Mouse (Mus musculus): ENCODE results near the gene Haus7. TPM values are rescaled to one million over a fixed set of nuclear protein-coding genes. Genes with fewer than 3 reads are reported as not detected.
"Not testable (repeated sequence)": the region's sequence is repeated elsewhere in the genome, so short reads cannot be mapped to it uniquely, and the experiment has no call there.

Gene Haus7
- total RNA-seq, 2 experiments from 2014 or later: 9.2 to 14.1 TPM

DNA sequence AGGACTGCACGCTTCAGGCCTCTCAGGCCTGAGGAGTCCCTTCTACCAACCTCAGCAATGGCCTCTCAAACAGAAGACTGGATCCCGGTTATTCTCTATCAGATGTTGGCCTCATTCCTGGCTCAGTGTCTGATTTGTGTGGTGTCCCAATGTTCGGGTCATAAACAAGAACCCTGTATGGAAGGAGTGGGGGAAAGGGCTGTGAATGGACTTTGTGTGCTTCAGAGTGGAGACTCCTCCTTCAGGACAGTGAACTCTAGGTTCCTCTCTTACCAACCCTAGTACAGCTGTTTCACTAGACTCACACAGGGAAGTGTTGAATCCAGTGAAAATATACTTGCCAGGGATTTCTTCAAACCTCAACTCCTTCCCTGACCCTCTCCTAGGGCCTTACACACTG, 9.5 kb upstream of the Haus7 start:
- no peak for ATAC-seq (replicated peaks; ENCODE audit: low FRiP score, poor library complexity, severe bottlenecking)

DNA sequence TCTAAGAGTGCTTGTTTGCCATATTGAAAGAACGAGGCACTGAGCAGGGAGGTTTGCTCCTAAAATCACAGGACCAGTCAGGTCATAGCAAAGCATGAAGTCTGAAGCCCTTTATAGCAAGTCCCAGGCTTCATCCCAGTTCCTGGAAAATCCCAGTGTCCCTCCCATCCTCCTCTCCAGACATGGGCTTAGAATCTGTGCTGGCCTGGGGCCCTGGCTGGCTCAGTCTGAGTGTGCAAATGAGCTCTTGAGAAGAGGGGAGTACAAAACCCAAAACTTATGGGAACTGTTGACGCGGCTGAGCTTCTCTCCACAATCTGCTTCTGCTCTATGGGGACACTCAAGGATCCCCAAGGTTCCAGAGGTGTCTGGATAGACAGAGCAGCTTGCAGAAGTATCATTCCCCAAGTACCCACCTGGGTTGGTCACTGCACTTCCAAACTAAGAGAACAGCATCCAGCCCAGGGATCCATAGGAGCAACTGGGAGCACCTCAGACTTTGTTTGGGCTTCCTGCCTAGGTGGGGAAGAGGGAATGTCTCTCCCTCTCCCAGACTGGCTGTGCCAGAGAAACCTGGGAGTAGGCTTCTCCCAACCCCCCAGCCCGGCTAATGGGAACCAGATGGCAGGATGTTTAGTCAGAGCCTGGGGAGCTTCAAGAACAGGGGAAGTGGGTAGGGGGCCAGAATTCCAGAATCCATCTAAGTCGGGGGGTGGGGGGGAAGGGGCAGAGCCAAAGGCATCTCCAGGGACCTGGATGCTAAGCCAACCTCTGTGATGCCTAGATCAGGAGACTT, 8.8 kb upstream of the Haus7 start:
- no peak for ATAC-seq (replicated peaks; ENCODE audit: low FRiP score, poor library complexity, severe bottlenecking)

GRCm38 (mm10) chrX:73465483-73466186, 6.8 kb upstream of the Haus7 start:
- no peak for ATAC-seq (replicated peaks; ENCODE audit: low FRiP score, poor library complexity, severe bottlenecking)

DNA sequence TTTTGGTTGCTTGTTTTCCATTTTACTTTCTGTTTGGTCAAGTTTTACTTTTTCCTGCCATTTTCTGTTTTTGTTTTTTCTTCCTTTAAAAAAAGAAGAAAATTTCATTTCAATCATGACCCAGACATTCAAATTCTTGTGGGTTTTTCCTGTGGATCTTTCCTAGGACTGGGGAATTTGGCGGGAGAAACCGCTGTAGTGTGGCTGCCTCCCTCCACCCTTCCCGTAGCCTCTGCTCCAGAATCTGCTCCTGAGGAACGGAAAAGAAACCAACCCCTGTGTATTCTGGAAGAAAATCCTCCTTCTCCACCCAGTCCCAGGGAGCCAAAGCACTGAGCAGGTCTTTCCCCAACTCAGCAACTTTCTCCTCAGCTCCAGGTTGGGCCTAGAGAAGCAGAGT, 1.9 kb upstream of the Haus7 start:
- no peak for ATAC-seq (replicated peaks; ENCODE audit: low FRiP score, poor library complexity, severe bottlenecking)

GRCm38 (mm10) chrX:73451949-73452348, 6.9 kb downstream of the Haus7 start:
- ATAC-seq (replicated peaks; ENCODE audit: low FRiP score, poor library complexity, severe bottlenecking): peak; percentile 61; the same call in 1 of the 2 replicates

DNA sequence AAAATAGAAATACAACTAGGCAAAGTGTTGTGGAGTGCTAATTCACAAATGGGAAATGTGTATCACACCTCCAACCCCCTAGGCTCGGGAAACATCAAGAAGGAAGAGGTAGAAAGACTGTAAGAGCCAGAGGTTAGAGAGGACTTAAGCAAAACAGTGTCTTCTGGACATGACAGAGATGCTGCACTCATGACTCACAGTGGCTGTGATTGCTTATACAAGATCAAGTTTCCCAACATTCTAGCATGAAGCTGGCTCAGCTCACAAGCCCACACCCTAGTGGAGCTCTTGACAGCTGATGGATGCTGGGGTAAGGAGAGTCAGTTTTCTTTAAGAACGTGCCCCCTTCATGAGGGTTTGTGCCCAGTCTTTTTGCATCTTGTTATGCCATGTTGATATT, 17.4 kb downstream of the Haus7 start:
- no peak for ATAC-seq (replicated peaks; ENCODE audit: low FRiP score, poor library complexity, severe bottlenecking)

- ATAC-seq (replicated peaks; ENCODE audit: low FRiP score, poor library complexity, severe bottlenecking): no peak
Observed at GRCm38 (mm10) chrX:73435252-73435651, 23.6 kb downstream of the Haus7 start, which contains the start of gene Trex2. Trex2 (minus strand) TSS chrX:73435344.

GRCm38 (mm10) chrX:73432850-73433249, 26.0 kb downstream of the Haus7 start:
- ATAC-seq (replicated peaks; ENCODE audit: low FRiP score, poor library complexity, severe bottlenecking): no peak

DNA sequence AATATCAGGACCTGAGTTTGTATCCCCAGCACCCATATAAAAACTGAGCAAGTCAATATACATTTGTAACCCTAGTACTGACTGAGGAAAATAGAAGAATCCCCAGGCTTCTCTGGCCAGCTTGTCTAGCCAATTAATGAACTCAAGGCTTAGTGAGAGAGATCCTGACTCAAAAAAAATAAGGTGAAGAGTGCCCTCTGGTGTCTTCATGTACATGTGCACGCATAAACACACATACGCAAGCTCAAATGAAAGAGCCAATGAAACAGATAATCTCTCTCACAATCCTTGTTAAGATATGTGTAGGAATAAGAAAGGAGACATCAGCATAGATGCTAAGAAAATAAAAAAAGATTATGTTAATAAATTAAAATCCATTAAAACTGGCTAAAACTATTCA, 28.8 kb downstream of the Haus7 start:
- ATAC-seq (replicated peaks; ENCODE audit: low FRiP score, poor library complexity, severe bottlenecking): no peak

DNA sequence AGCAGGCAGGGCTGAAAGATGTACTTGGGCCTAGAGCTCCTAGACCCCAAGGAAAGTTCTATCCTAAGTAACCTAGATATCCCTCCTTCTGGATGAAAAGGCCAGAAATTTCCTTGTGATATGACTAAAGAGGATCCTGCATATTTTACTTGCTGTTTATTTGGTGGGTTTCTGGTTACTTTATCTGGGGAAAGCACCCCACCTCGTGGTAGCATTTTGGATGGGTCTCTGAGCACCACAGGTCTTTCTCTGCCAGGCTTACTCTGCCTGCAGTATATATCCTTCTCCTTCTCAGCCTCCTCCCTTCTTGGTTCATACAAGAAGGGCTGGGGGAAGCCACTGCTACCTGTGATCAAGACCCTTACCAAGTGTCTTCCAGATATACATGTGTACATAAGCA, 46.1 kb downstream of the Haus7 start:
- ATAC-seq (replicated peaks; ENCODE audit: low FRiP score, poor library complexity, severe bottlenecking): no peak

- ATAC-seq (replicated peaks; ENCODE audit: low FRiP score, poor library complexity, severe bottlenecking): no peak
Observed at GRCm38 (mm10) chrX:73410880-73411517, 47.8 kb downstream of the Haus7 start, which contains the start of gene Zfp92. Zfp92 (plus strand) TSS chrX:73411096.

DNA sequence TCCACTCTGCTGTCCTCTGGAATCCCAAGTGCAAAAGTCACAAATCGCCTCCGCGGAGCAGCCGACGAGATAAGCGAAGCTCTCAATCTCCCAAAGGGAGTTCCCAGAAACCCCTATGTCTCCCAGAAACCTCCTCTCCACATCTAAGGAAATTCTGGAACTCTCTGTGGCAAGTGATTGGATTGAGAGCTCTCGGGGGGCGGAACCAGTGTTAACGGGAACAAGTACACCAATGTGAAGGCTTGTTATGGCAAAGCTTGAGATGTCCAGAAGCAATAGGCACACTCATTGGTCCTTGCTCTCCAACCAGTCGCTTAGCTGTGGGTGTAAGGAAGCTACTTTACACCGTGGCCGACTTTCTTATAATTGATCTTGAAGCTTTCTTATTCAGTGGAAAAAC, 57.2 kb downstream of the Haus7 start:
- no peak for ATAC-seq (replicated peaks; ENCODE audit: low FRiP score, poor library complexity, severe bottlenecking)

GRCm38 (mm10) chrX:73400951-73401350, 57.9 kb downstream of the Haus7 start:
- ATAC-seq (replicated peaks; ENCODE audit: low FRiP score, poor library complexity, severe bottlenecking): no peak

DNA sequence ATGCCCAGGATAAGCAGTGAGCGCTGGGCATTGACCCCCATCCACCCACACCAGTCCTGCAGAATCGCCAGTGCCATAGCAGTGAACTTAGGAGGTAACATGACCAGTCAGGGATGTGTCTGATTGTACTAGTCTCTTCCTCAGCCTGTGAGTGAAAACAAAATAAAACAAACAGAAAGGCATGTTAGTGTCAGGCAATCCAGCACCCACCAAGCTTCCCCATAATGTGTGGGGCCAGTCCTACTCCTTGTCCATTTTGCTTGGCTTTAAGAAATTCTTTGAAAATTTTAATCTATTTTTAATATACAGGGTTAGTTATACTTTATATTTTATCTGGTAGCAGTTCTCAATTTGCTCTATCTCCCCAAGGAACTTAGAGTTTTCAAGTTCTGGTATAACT, 60.2 kb downstream of the Haus7 start, which contains the start of gene Gm18336:
TSS of gene Gm18336 (minus strand) at position 101 of the 400 bp plus-strand sequence.
- ATAC-seq (replicated peaks; ENCODE audit: low FRiP score, poor library complexity, severe bottlenecking): not testable (repeated sequence)

DNA sequence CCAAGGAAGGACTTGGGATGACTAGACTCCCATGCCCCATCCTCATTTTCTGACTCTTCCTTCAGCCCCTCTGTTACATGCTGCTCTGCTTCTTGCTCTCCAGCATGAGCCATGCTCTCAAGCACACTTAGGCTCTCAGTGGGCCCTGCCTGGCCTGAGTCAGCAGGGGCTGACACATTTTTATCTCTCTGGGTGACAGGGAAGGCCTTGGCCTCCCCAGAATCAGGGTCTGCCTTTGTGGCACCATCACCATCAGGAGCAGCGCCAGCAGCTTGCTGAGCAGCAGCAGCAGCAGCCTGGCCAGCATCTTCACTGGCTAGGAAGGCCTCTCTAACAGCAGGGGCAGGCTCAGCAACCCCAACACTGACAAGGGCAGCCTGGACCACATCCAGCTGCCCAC, 62.4 kb downstream of the Haus7 start:
- ATAC-seq (replicated peaks; ENCODE audit: low FRiP score, poor library complexity, severe bottlenecking): no peak

GRCm38 (mm10) chrX:73391481-73391880, 67.4 kb downstream of the Haus7 start:
- no peak for ATAC-seq (replicated peaks; ENCODE audit: low FRiP score, poor library complexity, severe bottlenecking)

Other genes with a start within 250 kb of the Haus7 start
- 2.9 and 10.8 TPM in 2 replicates for gene Xlr4b, start 244.7 kb downstream of the Haus7 start, total RNA-seq (2015; ENCODE audit: low replicate concordance)
- 5.5 TPM in 1 of 2 replicates, not detected in the other for gene Xlr4b, start 244.7 kb downstream of the Haus7 start, total RNA-seq (2017; ENCODE audit: low replicate concordance)
- gene F8a, start 230.8 kb downstream of the Haus7 start, total RNA-seq (2015; ENCODE audit: low replicate concordance): 1.7 and 1.8 TPM in 2 replicates
- gene F8a, start 230.8 kb downstream of the Haus7 start, total RNA-seq (2017; ENCODE audit: low replicate concordance): 1.3 TPM in 2 replicates
- gene Xlr4c, start 215.9 kb downstream of the Haus7 start, total RNA-seq (2015; ENCODE audit: low replicate concordance): 7.1 TPM in 1 of 2 replicates, not detected in the other
- 14.4 TPM in 1 of 2 replicates, not detected in the other for gene Xlr4c, start 215.9 kb downstream of the Haus7 start, total RNA-seq (2017; ENCODE audit: low replicate concordance)
- not detected in 2 replicates for gene Xlr3c, start 193.7 kb downstream of the Haus7 start, total RNA-seq (2015; ENCODE audit: low replicate concordance)
- gene Xlr3c, start 193.7 kb downstream of the Haus7 start, total RNA-seq (2017; ENCODE audit: low replicate concordance): not detected in 2 replicates
- not detected in 2 replicates for gene Xlr5a, start 166.1 kb downstream of the Haus7 start, total RNA-seq (2015; ENCODE audit: low replicate concordance)
- not detected in 2 replicates for gene Xlr5a, start 166.1 kb downstream of the Haus7 start, total RNA-seq (2017; ENCODE audit: low replicate concordance)
- not detected in 2 replicates for gene Xlr5c, start 166.1 kb downstream of the Haus7 start, total RNA-seq (2015; ENCODE audit: low replicate concordance)
- gene Xlr5c, start 166.1 kb downstream of the Haus7 start, total RNA-seq (2017; ENCODE audit: low replicate concordance): not detected in 2 replicates
- gene Gm45015, start 122.2 kb downstream of the Haus7 start, total RNA-seq (2015; ENCODE audit: low replicate concordance): not detected in 2 replicates
- not detected in 2 replicates for gene Gm45015, start 122.2 kb downstream of the Haus7 start, total RNA-seq (2017; ENCODE audit: low replicate concordance)
- gene Zfp275, start 116.4 kb downstream of the Haus7 start, total RNA-seq (2015; ENCODE audit: low replicate concordance): 0.42 and 2.9 TPM in 2 replicates
- gene Zfp275, start 116.4 kb downstream of the Haus7 start, total RNA-seq (2017; ENCODE audit: low replicate concordance): 0.51 and 0.61 TPM in 2 replicates
- gene Gm18336, start 60.3 kb downstream of the Haus7 start, total RNA-seq (2015; ENCODE audit: low replicate concordance): not detected in 2 replicates
- not detected in 2 replicates for gene Gm18336, start 60.3 kb downstream of the Haus7 start, total RNA-seq (2017; ENCODE audit: low replicate concordance)
- not detected in 2 replicates for gene Zfp92, start 47.9 kb downstream of the Haus7 start, total RNA-seq (2015; ENCODE audit: low replicate concordance)
- gene Zfp92, start 47.9 kb downstream of the Haus7 start, total RNA-seq (2017; ENCODE audit: low replicate concordance): not detected in 2 replicates
- not detected in 2 replicates for gene Trex2, start 23.7 kb downstream of the Haus7 start, total RNA-seq (2015; ENCODE audit: low replicate concordance)
- not detected in 2 replicates for gene Trex2, start 23.7 kb downstream of the Haus7 start, total RNA-seq (2017; ENCODE audit: low replicate concordance)
- gene Bgn, start 24.6 kb upstream of the Haus7 start, total RNA-seq (2015; ENCODE audit: low replicate concordance): 11.2 and 28.9 TPM in 2 replicates
- 1.0 and 1.8 TPM in 2 replicates for gene Bgn, start 24.6 kb upstream of the Haus7 start, total RNA-seq (2017; ENCODE audit: low replicate concordance)
- not detected in 2 replicates for gene Atp2b3, start 44.0 kb upstream of the Haus7 start, total RNA-seq (2015; ENCODE audit: low replicate concordance)
- not detected in 2 replicates for gene Atp2b3, start 44.0 kb upstream of the Haus7 start, total RNA-seq (2017; ENCODE audit: low replicate concordance)
- gene Dusp9, start 180.4 kb upstream of the Haus7 start, total RNA-seq (2015; ENCODE audit: low replicate concordance): not detected in 2 replicates
- gene Dusp9, start 180.4 kb upstream of the Haus7 start, total RNA-seq (2017; ENCODE audit: low replicate concordance): not detected in 2 replicates
- not detected in 2 replicates for gene Pnck, start 201.1 kb upstream of the Haus7 start, total RNA-seq (2015; ENCODE audit: low replicate concordance)
- gene Pnck, start 201.1 kb upstream of the Haus7 start, total RNA-seq (2017; ENCODE audit: low replicate concordance): not detected in 2 replicates
- 1.3 and 1.4 TPM in 2 replicates for gene Slc6a8, start 214.1 kb upstream of the Haus7 start, total RNA-seq (2015; ENCODE audit: low replicate concordance)
- gene Slc6a8, start 214.1 kb upstream of the Haus7 start, total RNA-seq (2017; ENCODE audit: low replicate concordance): 0.51 TPM in 1 of 2 replicates, not detected in the other